Mouse (Mus musculus) stomach, postnatal 0 days (tissue): ENCODE data around the gene Siva1. TPM values are rescaled to one million over a fixed set of nuclear protein-coding genes. Genes with fewer than 3 reads are reported as not detected.

Source experiments
- ATAC-seq: fragments of 200-750 bp; cut with Nextera tagmentation; 2 replicates; pipeline ENCODE4 v1.8.0; 2017; ENCODE audit not compliant: low FRiP score, low TSS enrichment
- DNase-seq: peaks from one replicate; pipeline ENCODE4 v3.0.0-alpha.2; 2016; ENCODE audit warnings: low spot score
- H3K27ac ChIP-seq: fragments of 300-500 bp; sonication (generic); replicated peaks from 2 replicates; pipeline ENCODE4 v1.5.1; 2014; ENCODE audit warnings: mild to moderate bottlenecking, control low read depth
- H3K27me3 ChIP-seq: fragments of 300-500 bp; sonication (generic); 2 replicates; pipeline ENCODE4 v1.6.1; 2014; ENCODE audit warnings: low read length; ENCODE audit not compliant: control insufficient read depth, insufficient read depth
- H3K36me3 ChIP-seq: fragments of 300-500 bp; sonication (generic); 2 replicates; pipeline ENCODE4 v1.6.1; 2014; ENCODE audit warnings: low read length, mixed read lengths; ENCODE audit not compliant: control insufficient read depth, insufficient read depth
- H3K4me1 ChIP-seq: fragments of 300-500 bp; sonication (generic); replicated peaks from 2 replicates; pipeline ENCODE4 v1.6.1; 2014; ENCODE audit warnings: antibody characterized with exemption; ENCODE audit not compliant: control insufficient read depth, insufficient read depth
- H3K4me2 ChIP-seq: fragments of 300-500 bp; sonication (generic); replicated peaks from 2 replicates; pipeline ENCODE4 v1.6.1; 2014; ENCODE audit warnings: low read depth, mild to moderate bottlenecking, control low read depth, moderate library complexity
- H3K4me3 ChIP-seq: fragments of 300-500 bp; sonication (generic); 2 replicates; pipeline ENCODE4 v1.5.1; 2014; ENCODE audit warnings: low read depth, low read length, control low read depth
- H3K9ac ChIP-seq: fragments of 300-500 bp; sonication (generic); 2 replicates; pipeline ENCODE4 v1.6.1; 2014; ENCODE audit warnings: mild to moderate bottlenecking, low read length, control low read depth, mixed read lengths
- H3K9me3 ChIP-seq: fragments of 300-500 bp; sonication (generic); 2 replicates; pipeline ENCODE4 v1.6.1; 2016; ENCODE audit warnings: low read length; ENCODE audit not compliant: control insufficient read depth
- CTCF ChIP-seq: IDR thresholded peaks from 2 replicates; pipeline ENCODE4 v1.5.1; 2016; ENCODE audit warnings: antibody characterized with exemption, low read depth, mild to moderate bottlenecking, moderate library complexity
- EP300 ChIP-seq: optimal IDR thresholded peaks from 2 replicates; pipeline ENCODE3; 2016; ENCODE audit warnings: antibody characterized with exemption
- WGBS: fragments of 180-500 bp; shearing (Covaris S2); extraction: QIAGEN DNeasy Blood & Tissue Kit; methylation state at CpG from one replicate; pipeline ENCODE4 v1.1.7; 2014; 5-methylcytosine and 5-hydroxymethylcytosine counted together
- microRNA-seq: library from miRNA; unstranded; fragments of <30 nt; microRNA quantifications from one replicate; pipeline ENCODE4, GENCODE M21; 2016
- polyA plus RNA-seq: library from polyadenylated mRNA; unstranded; fragments of >200 nt; fragmentation: Nextera tagmentation; extraction: Ambion mirVana; gene quantifications from 2 replicates; pipeline ENCODE4 v1.2.1, GENCODE M21; 2015

The Siva1 gene
- polyA plus RNA-seq, 1 experiment from 2014 or later = 97.1 TPM

GRCm38 (mm10) chr12:112683351-112683750 lies 38.9 kb downstream of the Siva1 start:
- Histone ChIP-seq H3K36me3 (peaks cover 4% of the 10 kb centered on the region; the same call in 1 of the 2 replicates), H3K4me1 (no peaks in the 10 kb centered on the region), H3K27me3 (no peaks in the 10 kb centered on the region), H3K27ac (no peak overlapping the region), H3K4me2 (no peak overlapping the region), H3K4me3 (no peak overlapping the region), H3K9ac (no peak overlapping the region), H3K9me3 (no peaks in the 10 kb centered on the region)
- WGBS = 50% methylated on average over 7 of the region's 7 CpGs
- TF ChIP-seq EP300 (no peak), CTCF (no peak)
- ATAC-seq = no peak
- no peak for DNase-seq

- Histone ChIP-seq H3K9ac (0 out of 2 replicates have a peak overlapping the region, but pooled peaks have one; percentile 18), H3K4me1 (peaks cover 5% of the 10 kb centered on the region; the same call in 1 of the 2 replicates), H3K36me3 (no peaks in the 10 kb centered on the region), H3K4me3 (no peak overlapping the region), H3K9me3 (no peaks in the 10 kb centered on the region), H3K27me3 (no peaks in the 10 kb centered on the region), H3K4me2 (no peak overlapping the region), H3K27ac (no peak overlapping the region)
- 40% methylated on average over 15 of the region's 15 CpGs for WGBS
- ATAC-seq (peak; percentile 59), DNase-seq (peak; percentile 39)
- TF ChIP-seq EP300 (no peak), CTCF (no peak)
Observed at GRCm38 (mm10) chr12:112688458-112688857, 44.0 kb downstream of the Siva1 start.

- 2% methylated on average over 54 of the region's 54 CpGs for WGBS
- DNase-seq = peak; percentile 95
- Histone ChIP-seq H3K9ac (peak overlapping the region; percentile 94), H3K27me3 (no peaks in the 10 kb centered on the region), H3K27ac (peak overlapping the region; percentile 88), H3K4me2 (peak overlapping the region; percentile 91), H3K9me3 (no peaks in the 10 kb centered on the region), H3K4me1 (peaks cover 5% of the 10 kb centered on the region; the same call in 1 of the 2 replicates), H3K36me3 (no peaks in the 10 kb centered on the region), H3K4me3 (peak overlapping the region; percentile 64)
- TF ChIP-seq EP300 (no peak), CTCF (no peak)
- peak; percentile 94 for ATAC-seq
Observed at GRCm38 (mm10) chr12:112693185-112694126, 49.0 kb downstream of the Siva1 start.

GRCm38 (mm10) chr12:112694127-112694475 lies 49.6 kb downstream of the Siva1 start:
- WGBS = 77% methylated on average over 10 of the region's 10 CpGs
- H3K4me1 ChIP-seq = peaks cover 5% of the 10 kb centered on the region; the same call in 1 of the 2 replicates
- H3K27me3 ChIP-seq = no peaks in the 10 kb centered on the region
- H3K9ac ChIP-seq = peak overlapping the region; percentile 94
- H3K36me3 ChIP-seq = no peaks in the 10 kb centered on the region
- TF ChIP-seq EP300 = no peak
- TF ChIP-seq CTCF = no peak
- ATAC-seq (no peak), DNase-seq (no peak)
- H3K4me3 ChIP-seq = peak overlapping the region; percentile 64
- H3K27ac ChIP-seq = peak overlapping the region; percentile 88
- H3K9me3 ChIP-seq = no peaks in the 10 kb centered on the region
- H3K4me2 ChIP-seq = peak overlapping the region; percentile 91

- H3K27ac ChIP-seq = no peak overlapping the region
- H3K36me3 ChIP-seq = no peaks in the 10 kb centered on the region
- H3K9me3 ChIP-seq = no peaks in the 10 kb centered on the region
- no peak overlapping the region for H3K4me2 ChIP-seq
- no peak overlapping the region for H3K9ac ChIP-seq
- TF ChIP-seq EP300 (no peak), CTCF (no peak)
- H3K27me3 ChIP-seq = no peaks in the 10 kb centered on the region
- no peak for DNase-seq
- 74% methylated on average over 3 of the region's 3 CpGs for WGBS
- ATAC-seq = no peak
- H3K4me1 ChIP-seq = peaks cover 8% of the 10 kb centered on the region; the same call in 1 of the 2 replicates
- H3K4me3 ChIP-seq = no peak overlapping the region
Observed at GRCm38 (mm10) chr12:112696806-112697425, 52.4 kb downstream of the Siva1 start.

Small RNAs within 50 kb of the gene (microRNA-seq; reads per million reads assigned to microRNA genes)
- gene Mir6939 = 0.96 reads per million

Other genes starting within 250 kb of the Siva1 start
- gene A530016L24Rik, start 155.2 kb upstream of the Siva1 start, polyA plus RNA-seq = not detected in 2 replicates
- gene Tmem179, start 127.9 kb upstream of the Siva1 start, polyA plus RNA-seq = 1.5 and 1.7 TPM in 2 replicates
- gene Inf2, start 55.9 kb upstream of the Siva1 start, polyA plus RNA-seq = 1.5 and 2.0 TPM in 2 replicates
- gene Adssl1, start 24.6 kb upstream of the Siva1 start, polyA plus RNA-seq = 4.7 and 6.4 TPM in 2 replicates
- 84.5 and 98.2 TPM in 2 replicates for gene Akt1, start 30.2 kb downstream of the Siva1 start, polyA plus RNA-seq
- 11.3 and 12.1 TPM in 2 replicates for gene Zbtb42, start 34.1 kb downstream of the Siva1 start, polyA plus RNA-seq
- gene Cep170b, start 75.8 kb downstream of the Siva1 start, polyA plus RNA-seq = 20.7 and 21.2 TPM in 2 replicates
- 9.6 and 9.8 TPM in 2 replicates for gene Pld4, start 116.0 kb downstream of the Siva1 start, polyA plus RNA-seq
- 5.4 and 6.3 TPM in 2 replicates for gene Ahnak2, start 158.0 kb downstream of the Siva1 start, polyA plus RNA-seq
- 6.8 and 7.0 TPM in 2 replicates for gene Clba1, start 164.3 kb downstream of the Siva1 start, polyA plus RNA-seq
- 37.5 and 41.6 TPM in 2 replicates for gene Cdca4, start 184.7 kb downstream of the Siva1 start, polyA plus RNA-seq
- 0.10 and 0.11 TPM in 2 replicates for gene Gpr132, start 223.5 kb downstream of the Siva1 start, polyA plus RNA-seq